Mouse (Mus musculus) layer of hippocampus, adult 2 months (tissue): ENCODE data around the gene Snx30. TPM values are rescaled to one million over a fixed set of nuclear protein-coding genes. Genes with fewer than 3 reads are reported as not detected.
A peak's percentile ranks its signal among the peaks of the same experiment; 100 is the strongest.

ENCODE experiments used
- DNase-seq, 2 experiments: peaks; one replicate each; pipeline ENCODE4 v3.0.0; 2022; ENCODE audit warnings: low spot score in 2 of 2
- H3K27ac ChIP-seq: fragments of 200-600 bp; 2 replicates; pipeline ENCODE4 v1.8.1; 2022
- H3K4me3 ChIP-seq: fragments of 200-600 bp; 2 replicates; pipeline ENCODE4 v1.8.1; 2022; ENCODE audit warnings: mild to moderate bottlenecking
- CTCF ChIP-seq: fragments of 200-600 bp; conservative IDR thresholded peaks from 2 replicates; pipeline ENCODE4 v1.8.1; 2022; ENCODE audit warnings: antibody characterized with exemption, mild to moderate bottlenecking, moderate library complexity
- total RNA-seq, 2 experiments: library from RNA; stranded (reverse); gene quantifications; 2 replicates each; pipeline ENCODE4 v1.2.3; 2021

The Snx30 gene
- total RNA-seq, 2 experiments from 2014 or later: 40.3 to 44.6 TPM

- Histone ChIP-seq H3K27ac (no peak overlapping the region), H3K4me3 (no peak overlapping the region)
- DNase-seq: peak in 1 of 2 experiments; percentile 20
- TF ChIP-seq CTCF: no peak
Observed at GRCm38 (mm10) chr4:59892731-59893130, 87.1 kb downstream of the Snx30 start.

- no peak for TF ChIP-seq CTCF
- no peak overlapping the region for H3K4me3 ChIP-seq
- DNase-seq: no peak
- H3K27ac ChIP-seq: no peak overlapping the region
Observed at GRCm38 (mm10) chr4:59894415-59894814, 88.8 kb downstream of the Snx30 start.

- TF ChIP-seq CTCF: no peak
- no peak overlapping the region for H3K4me3 ChIP-seq
- no peak overlapping the region for H3K27ac ChIP-seq
- DNase-seq: no peak
Observed at GRCm38 (mm10) chr4:59894977-59895575, 89.4 kb downstream of the Snx30 start.

GRCm38 (mm10) chr4:59896000-59896399 is 90.4 kb downstream of the Snx30 start:
- no peak for TF ChIP-seq CTCF
- Histone ChIP-seq H3K27ac (no peak overlapping the region), H3K4me3 (no peak overlapping the region)
- no peak for DNase-seq

DNA sequence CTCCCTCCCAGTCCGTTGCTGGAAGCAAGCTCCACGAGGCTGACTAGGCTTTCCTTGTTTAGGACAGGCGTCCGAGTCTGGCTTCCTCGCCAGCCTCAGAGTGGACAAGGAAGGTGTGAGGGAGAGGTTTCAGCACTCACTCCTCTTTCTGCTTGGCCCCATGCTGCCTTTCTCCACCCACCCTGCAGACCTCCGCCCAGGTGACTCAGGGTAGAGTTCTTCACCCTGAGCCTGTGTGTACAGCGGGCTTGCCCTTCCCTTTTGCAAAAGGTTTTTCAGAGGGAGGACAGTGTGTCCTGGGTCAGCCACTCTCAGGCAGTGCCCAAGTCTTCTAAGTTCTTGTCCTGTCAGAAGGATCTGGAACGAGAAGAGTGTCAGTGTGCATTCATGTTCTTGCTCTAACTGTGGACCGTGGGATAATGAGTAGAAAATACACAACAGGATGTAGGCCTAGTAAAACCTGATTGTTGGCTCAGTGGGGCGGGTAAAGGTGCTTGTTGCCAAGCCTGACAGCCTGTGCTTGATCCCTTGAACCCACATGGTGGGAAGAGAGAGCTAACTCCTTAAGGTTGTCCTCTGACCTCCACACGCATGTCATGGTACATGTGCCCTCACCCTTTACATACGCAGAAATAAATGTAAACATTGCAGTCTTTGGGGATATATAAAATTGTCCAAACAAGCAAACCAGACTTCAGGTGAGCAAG is 92.3 kb downstream of the Snx30 start:
- no peak for TF ChIP-seq CTCF
- Histone ChIP-seq H3K27ac (no peak overlapping the region), H3K4me3 (no peak overlapping the region)
- DNase-seq: no peak

DNA sequence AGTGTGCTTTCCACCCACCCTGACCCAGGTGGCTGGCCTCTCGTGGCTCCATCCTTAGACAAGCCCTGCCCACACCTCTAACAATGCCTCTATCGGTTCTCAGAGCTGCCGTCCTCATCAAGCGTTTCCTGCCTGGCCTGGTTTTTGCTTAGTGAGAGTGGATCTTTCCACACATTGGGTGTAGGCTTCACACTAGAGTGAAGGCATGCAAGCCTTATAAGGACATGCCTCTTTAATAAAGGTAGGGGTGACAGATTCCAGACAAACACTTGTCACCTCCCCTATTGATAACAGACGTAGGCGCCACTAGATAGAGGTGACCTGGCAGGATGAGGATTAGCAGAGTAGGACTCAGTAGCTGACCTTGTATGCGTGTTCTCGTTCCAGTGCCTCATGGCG is 92.9 kb downstream of the Snx30 start:
- Histone ChIP-seq H3K27ac (no peak overlapping the region), H3K4me3 (no peak overlapping the region)
- no peak for TF ChIP-seq CTCF
- no peak for DNase-seq

DNA sequence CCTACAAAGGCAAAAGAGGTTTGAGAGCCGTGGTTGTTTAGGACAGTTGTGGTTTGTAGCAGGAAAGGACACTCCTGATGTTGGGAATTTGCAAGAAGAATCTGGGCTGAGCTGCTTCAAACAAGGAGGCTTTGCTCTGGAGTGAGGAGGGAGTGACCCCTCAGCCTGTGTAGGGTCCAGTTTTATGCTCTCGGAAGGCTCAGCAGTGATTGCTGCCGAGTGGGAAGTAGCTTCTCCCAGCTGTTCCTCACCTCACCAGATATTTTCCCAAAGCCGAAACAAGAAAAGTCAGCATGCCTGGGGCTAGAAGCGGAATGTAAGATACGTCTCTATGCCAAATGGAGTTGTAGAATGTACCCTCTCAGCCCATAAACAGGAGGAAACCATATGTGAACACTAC is 96.2 kb downstream of the Snx30 start:
- no peak for TF ChIP-seq CTCF
- DNase-seq: no peak

GRCm38 (mm10) chr4:59902547-59902946 is 96.9 kb downstream of the Snx30 start:
- H3K27ac ChIP-seq: no peak overlapping the region
- no peak overlapping the region for H3K4me3 ChIP-seq
- DNase-seq: no peak
- TF ChIP-seq CTCF: peak; percentile 61

More for the DNA sequence above, 96.2 kb downstream of the Snx30 start:
- H3K27ac ChIP-seq: no peak overlapping the region
- H3K4me3 ChIP-seq: no peak overlapping the region

GRCm38 (mm10) chr4:59907092-59907491 is 101.5 kb downstream of the Snx30 start:
- Histone ChIP-seq H3K27ac (no peak overlapping the region), H3K4me3 (no peak overlapping the region)
- no peak for DNase-seq
- no peak for TF ChIP-seq CTCF

- no peak overlapping the region for H3K27ac ChIP-seq
- no peak overlapping the region for H3K4me3 ChIP-seq
- TF ChIP-seq CTCF: no peak
- DNase-seq: no peak
Observed at GRCm38 (mm10) chr4:59907657-59908230, 102.1 kb downstream of the Snx30 start.

DNA sequence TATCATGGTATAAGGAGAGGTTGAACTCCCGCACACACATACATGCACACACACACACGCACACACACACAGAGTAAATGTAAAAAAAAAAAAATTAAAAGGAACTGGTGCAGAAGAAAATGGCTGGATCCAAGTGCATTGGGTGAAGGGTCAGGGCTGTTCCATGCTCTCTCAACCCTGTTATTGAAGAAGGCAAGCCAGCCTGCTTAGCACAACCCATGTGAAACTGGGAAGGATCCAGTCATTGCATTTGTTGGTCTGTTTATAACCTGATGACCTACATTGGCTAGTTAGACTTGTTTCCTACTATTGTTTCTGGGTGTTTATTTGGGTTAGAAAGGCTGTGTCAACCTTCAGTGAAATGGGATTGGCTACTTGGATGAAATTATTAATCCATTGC is 103.1 kb downstream of the Snx30 start:
- H3K4me3 ChIP-seq: no peak overlapping the region

DNA sequence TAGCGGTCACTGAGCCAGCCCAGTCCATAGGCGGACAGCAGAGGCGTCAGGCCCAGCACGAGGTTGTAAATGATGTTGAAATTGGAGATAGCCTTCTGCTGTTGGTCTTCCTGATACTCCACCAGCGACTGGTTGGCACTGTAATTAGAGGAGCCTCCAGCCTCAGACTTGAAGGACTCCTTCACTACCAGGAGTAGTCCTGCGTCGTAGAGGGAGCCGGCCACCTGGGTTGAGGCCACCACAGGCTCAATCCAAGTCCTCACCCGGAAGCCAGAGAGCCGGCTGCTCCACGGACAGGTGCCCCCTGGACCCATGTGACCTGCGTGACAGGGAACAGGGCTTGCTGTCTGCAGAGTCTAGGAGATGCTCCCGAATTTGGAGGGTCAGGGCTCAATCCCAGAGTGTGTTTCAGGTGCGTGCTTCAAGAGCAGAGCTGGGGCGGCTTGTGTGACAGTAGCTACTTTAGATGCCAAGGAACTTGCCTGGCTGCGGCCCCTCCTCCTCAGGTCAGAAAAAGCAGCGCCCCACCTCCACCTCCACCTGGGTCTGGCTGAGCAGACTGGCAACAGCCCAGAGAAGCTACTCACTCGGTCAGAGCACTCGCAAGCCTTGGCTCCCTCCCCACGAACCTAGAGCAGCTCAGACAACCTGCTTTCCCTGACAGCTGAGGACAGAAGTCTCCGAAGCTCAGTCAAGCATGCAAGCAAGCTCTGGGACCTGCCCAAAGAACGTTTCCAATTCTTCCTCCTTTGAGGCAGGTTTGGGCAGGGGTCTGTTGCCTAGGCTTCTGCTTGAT is 109.2 kb downstream of the Snx30 start, which contains the start of gene Slc46a2:
Gene Slc46a2 (minus strand): TSS at position 449 of the 796 bp plus-strand sequence.
- Histone ChIP-seq H3K27ac (no peak within 1 kb of the TSS), H3K4me3 (no peak within 1 kb of the TSS)
- no peak for TF ChIP-seq CTCF
- no peak for DNase-seq

More for the DNA sequence above, 103.1 kb downstream of the Snx30 start:
- H3K27ac ChIP-seq: no peak overlapping the region
- no peak for TF ChIP-seq CTCF
- DNase-seq: no peak

- no peak overlapping the region for H3K27ac ChIP-seq
- DNase-seq: no peak
- TF ChIP-seq CTCF: no peak
- no peak overlapping the region for H3K4me3 ChIP-seq
Observed at GRCm38 (mm10) chr4:59917966-59918365, 112.3 kb downstream of the Snx30 start.
